Mouse (Mus musculus) midbrain, embryonic 10.5 days (tissue): Measurements from ENCODE around the gene Dnah11. TPM values are rescaled to one million over a fixed set of nuclear protein-coding genes. Genes with fewer than 3 reads are reported as not detected.

Experiments
- DNase-seq: peaks from one replicate; pipeline ENCODE4 v3.0.0-alpha.2; 2017; ENCODE audit warnings: low spot score
- H3K27ac ChIP-seq: fragments of 300-500 bp; sonication (generic); replicated peaks from 2 replicates; pipeline ENCODE4 v1.5.1; 2016; ENCODE audit warnings: mild to moderate bottlenecking
- H3K27me3 ChIP-seq: fragments of 300-500 bp; sonication (generic); 2 replicates; pipeline ENCODE4 v1.6.1; 2016; ENCODE audit warnings: low read depth, mild to moderate bottlenecking; ENCODE audit not compliant: poor library complexity, severe bottlenecking
- H3K36me3 ChIP-seq: fragments of 300-500 bp; sonication (generic); 2 replicates; pipeline ENCODE4 v1.6.1; 2016; ENCODE audit warnings: mild to moderate bottlenecking, moderate library complexity
- H3K4me1 ChIP-seq: fragments of 300-500 bp; sonication (generic); 2 replicates; pipeline ENCODE4 v1.6.1; 2016
- H3K4me3 ChIP-seq: fragments of 300-500 bp; sonication (generic); 2 replicates; pipeline ENCODE4 v1.5.1; 2016; ENCODE audit warnings: mild to moderate bottlenecking, moderate library complexity
- H3K9me3 ChIP-seq: fragments of 300-500 bp; sonication (generic); replicated peaks from 2 replicates; pipeline ENCODE4 v1.6.1; 2016; ENCODE audit warnings: mild to moderate bottlenecking
- WGBS: fragments of 180-500 bp; shearing (Covaris S2); methylation state at CpG from one replicate; pipeline ENCODE4 v1.1.7; 2016; 5-methylcytosine and 5-hydroxymethylcytosine counted together
- polyA plus RNA-seq: library from polyadenylated mRNA; unstranded; fragments of >200 nt; fragmentation: Nextera tagmentation; extraction: Ambion mirVana; gene quantifications from 2 replicates; pipeline ENCODE4 v1.2.1, GENCODE M21; 2016

Gene Dnah11
- polyA plus RNA-seq, 1 experiment from 2014 or later, result 0.26 TPM

DNA sequence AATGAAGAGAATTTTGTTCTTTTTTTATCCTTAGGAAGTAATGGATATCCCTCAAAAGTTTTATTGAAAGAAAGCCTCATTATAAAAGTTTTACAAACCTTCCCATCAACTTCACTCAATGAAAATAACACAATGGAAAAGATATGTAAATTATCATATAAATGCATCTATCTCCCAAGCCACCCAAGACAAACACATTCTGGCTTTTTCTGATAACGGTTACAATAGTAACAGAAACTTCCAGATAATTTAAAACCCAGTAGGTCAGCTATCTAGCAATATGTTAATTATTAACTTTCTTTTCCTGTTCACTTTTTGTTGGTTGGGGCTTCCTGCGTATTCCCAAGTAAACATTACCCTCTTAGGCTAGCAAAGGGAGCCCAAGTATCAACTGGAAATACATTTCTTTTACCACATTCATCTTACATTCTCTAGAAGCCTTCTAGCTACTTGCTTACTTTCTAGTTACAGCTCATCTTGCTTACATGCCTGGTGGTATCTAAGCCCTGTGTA, 51.3 kb downstream of the Dnah11 start:
- Histone ChIP-seq H3K9me3 (no peaks in the 10 kb centered on the region), H3K4me3 (no peak overlapping the region), H3K36me3 (no peaks in the 10 kb centered on the region), H3K27ac (no peak overlapping the region), H3K4me1 (no peaks in the 10 kb centered on the region), H3K27me3 (no peaks in the 10 kb centered on the region)
- DNase-seq, result no peak
- WGBS, result 89% methylated on average over 2 of the region's 2 CpGs

DNA sequence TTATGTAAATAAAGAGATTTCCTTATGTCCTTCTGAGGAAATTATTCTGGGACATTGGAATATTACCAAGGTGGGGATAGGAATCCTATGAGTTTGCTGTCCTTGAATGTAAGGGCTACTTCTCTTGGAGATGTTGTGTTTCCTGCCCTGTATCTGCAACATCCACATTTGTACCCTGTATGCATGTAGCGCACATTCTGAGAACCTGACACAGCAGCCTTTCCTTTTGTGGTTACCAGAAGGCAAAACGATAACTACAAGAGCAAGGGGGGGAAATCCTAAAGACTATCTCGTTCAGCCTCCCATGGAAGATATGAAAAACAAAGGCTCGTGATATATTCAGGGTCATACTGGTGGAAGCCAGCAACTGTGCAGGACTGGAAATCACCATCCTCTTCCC, 70.7 kb downstream of the Dnah11 start:
- H3K36me3 ChIP-seq, result no peaks in the 10 kb centered on the region
- H3K9me3 ChIP-seq, result no peaks in the 10 kb centered on the region
- 90% methylated on average over 4 of the region's 4 CpGs for WGBS

DNA sequence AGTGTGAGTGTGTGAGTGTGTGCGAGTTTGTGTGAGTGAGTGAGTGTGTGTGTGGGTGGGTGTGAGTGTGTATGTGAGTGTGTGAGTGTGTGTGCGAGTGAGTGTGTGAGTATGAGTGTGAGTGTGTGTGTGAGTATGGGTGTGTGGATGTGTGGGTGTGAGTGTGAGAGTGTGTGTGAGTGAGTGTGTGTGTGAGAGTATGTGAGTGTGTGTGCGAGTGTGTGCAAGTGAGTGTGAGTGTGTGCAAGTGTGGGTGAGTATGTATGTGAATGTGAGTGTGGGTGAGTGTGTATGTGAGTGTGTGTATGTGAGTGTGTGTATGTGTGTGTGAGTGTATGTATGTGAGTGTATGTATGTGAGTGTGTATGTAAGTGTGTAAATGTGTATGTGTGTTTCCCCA, 79.2 kb downstream of the Dnah11 start:
- no peaks in the 10 kb centered on the region for H3K9me3 ChIP-seq
- H3K27me3 ChIP-seq, result no peaks in the 10 kb centered on the region
- no peak overlapping the region for H3K27ac ChIP-seq
- no peak for DNase-seq
- no peak overlapping the region for H3K4me3 ChIP-seq
- WGBS, result 95% methylated on average over 3 of the region's 3 CpGs
- H3K4me1 ChIP-seq, result no peaks in the 10 kb centered on the region
- H3K36me3 ChIP-seq, result no peaks in the 10 kb centered on the region

More for the DNA sequence above, 70.7 kb downstream of the Dnah11 start:
- Histone ChIP-seq H3K4me1 (no peaks in the 10 kb centered on the region), H3K27ac (no peak overlapping the region), H3K4me3 (no peak overlapping the region), H3K27me3 (no peaks in the 10 kb centered on the region)
- no peak for DNase-seq

DNA sequence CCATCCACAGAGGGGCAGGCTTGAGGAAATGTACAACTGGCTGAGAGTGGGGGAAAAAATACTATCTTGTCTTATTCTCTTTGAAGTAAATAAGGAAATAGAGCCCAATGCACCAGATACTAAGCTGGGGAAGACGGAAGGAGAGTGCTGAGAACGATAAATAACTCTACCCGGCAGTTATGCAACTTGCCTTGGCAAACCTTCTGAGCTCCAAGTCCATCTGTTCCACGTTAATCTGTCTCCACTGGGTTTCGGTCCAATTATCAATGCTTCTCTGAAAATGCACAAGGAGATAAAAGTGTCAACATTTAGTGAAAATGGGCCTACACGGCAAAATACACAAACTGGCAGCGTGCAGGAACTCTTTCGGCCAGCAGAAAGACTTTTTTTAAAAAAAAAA, 86.2 kb downstream of the Dnah11 start:
- no peaks in the 10 kb centered on the region for H3K27me3 ChIP-seq
- WGBS, result 85% methylated on average over 8 of the region's 8 CpGs
- no peak for DNase-seq
- no peak overlapping the region for H3K27ac ChIP-seq
- no peak overlapping the region for H3K4me3 ChIP-seq
- H3K36me3 ChIP-seq, result no peaks in the 10 kb centered on the region
- H3K9me3 ChIP-seq, result no peaks in the 10 kb centered on the region
- no peaks in the 10 kb centered on the region; the same call in 1 of the 2 replicates for H3K4me1 ChIP-seq

DNA sequence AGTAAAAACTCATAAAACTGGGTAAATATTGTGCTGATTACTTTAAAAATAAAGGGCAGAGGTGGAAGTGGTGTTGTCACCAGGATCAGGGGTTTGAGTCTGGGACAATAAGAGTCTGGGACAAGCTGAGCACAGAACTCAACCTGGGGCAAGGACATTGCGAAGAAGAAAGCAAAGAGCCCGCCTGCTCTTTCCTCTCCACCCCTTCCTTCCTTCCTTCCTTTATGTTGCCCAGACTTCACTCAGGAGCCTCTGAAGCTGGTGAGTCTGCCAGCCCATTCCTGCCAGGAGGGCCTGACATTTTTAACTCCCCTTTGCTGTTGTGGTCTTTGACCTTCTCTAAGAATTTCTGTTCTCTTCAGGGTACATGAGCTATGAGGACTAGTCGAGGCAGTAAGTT, 86.9 kb downstream of the Dnah11 start:
- no peak overlapping the region for H3K4me3 ChIP-seq
- H3K27ac ChIP-seq, result no peak overlapping the region
- no peaks in the 10 kb centered on the region for H3K36me3 ChIP-seq
- H3K4me1 ChIP-seq, result no peaks in the 10 kb centered on the region; the same call in 1 of the 2 replicates
- no peak for DNase-seq
- no peaks in the 10 kb centered on the region for H3K9me3 ChIP-seq
- no peaks in the 10 kb centered on the region for H3K27me3 ChIP-seq
- 74% methylated on average over 3 of the region's 3 CpGs for WGBS

DNA sequence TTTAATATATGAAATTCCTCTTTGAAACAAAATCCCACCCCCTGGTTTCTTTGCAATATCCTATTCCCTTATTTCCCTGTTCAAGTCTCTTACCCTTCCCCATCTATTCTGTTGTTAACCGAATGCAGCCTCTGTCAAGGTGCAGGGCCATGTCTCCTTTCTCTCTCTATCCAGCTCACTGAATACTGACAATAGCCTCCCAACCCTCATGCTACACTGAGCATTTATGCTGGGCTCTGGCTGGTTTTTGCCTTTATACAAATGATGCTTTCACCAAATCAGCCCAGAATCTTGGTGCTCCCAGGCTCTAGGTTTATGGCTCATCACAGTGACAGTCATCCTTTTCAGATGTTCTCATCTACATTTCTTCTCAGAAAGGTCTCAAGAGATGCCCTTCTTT, 91.1 kb downstream of the Dnah11 start:
- H3K4me3 ChIP-seq, result no peak overlapping the region
- no peak for DNase-seq
- 67% methylated on average over 1 of the region's 1 CpGs for WGBS
- H3K9me3 ChIP-seq, result no peaks in the 10 kb centered on the region
- H3K4me1 ChIP-seq, result no peaks in the 10 kb centered on the region; the same call in 1 of the 2 replicates
- H3K27me3 ChIP-seq, result no peaks in the 10 kb centered on the region
- no peaks in the 10 kb centered on the region for H3K36me3 ChIP-seq
- H3K27ac ChIP-seq, result no peak overlapping the region

DNA sequence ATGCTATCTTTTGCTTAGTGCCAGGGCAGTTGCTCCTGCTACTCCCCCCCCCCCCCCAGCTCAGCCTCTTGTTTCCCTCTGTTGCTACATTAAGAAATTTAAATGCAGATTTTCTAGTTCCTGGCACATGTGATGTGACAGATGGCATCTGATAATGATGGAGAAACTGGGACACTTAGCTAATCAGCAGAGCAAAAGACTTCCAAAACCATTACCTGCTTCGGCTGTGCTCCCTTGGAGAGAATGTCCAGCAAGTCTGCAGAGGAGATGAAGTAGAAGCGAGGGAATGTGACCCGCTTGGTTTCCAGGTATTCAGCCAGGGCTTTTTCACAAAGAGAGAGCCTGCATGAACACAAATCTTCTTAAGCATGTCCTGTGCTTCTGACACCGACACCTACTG, 94.3 kb downstream of the Dnah11 start:
- Histone ChIP-seq H3K27ac (no peak overlapping the region), H3K4me3 (no peak overlapping the region)

DNA sequence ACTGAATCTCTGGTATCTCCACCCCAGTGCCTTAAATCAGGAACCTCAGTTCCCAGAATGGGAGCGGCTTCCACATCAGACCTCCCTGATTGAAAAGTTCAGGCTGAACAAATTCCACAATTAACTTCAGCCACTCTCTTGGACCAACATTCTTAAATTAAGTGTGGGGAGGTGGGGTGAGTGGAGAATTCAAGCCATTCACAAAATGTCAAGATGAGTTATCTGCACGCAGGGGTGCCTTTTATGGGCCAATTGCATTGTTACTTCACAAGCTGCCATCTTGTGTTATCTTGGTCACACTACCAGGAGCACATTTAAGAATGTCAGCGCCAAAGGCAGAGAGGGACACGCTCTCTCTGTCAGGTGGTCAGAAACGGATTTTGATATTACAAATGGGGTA, 99.1 kb downstream of the Dnah11 start:
- no peaks in the 10 kb centered on the region for H3K27me3 ChIP-seq
- no peak overlapping the region for H3K4me3 ChIP-seq
- WGBS, result 70% methylated on average over 5 of the region's 5 CpGs
- H3K9me3 ChIP-seq, result no peaks in the 10 kb centered on the region
- H3K36me3 ChIP-seq, result no peaks in the 10 kb centered on the region
- no peak for DNase-seq
- no peak overlapping the region for H3K27ac ChIP-seq
- 0 out of 2 replicates have a peak, but pooled peaks cover 3% of the 10 kb centered on the region for H3K4me1 ChIP-seq

More for the DNA sequence above, 94.3 kb downstream of the Dnah11 start:
- no peak for DNase-seq
- Histone ChIP-seq H3K36me3 (no peaks in the 10 kb centered on the region), H3K27me3 (no peaks in the 10 kb centered on the region), H3K4me1 (peaks cover 3% of the 10 kb centered on the region; the same call in 1 of the 2 replicates), H3K9me3 (no peaks in the 10 kb centered on the region)
- WGBS, result 84% methylated on average over 4 of the region's 4 CpGs

DNA sequence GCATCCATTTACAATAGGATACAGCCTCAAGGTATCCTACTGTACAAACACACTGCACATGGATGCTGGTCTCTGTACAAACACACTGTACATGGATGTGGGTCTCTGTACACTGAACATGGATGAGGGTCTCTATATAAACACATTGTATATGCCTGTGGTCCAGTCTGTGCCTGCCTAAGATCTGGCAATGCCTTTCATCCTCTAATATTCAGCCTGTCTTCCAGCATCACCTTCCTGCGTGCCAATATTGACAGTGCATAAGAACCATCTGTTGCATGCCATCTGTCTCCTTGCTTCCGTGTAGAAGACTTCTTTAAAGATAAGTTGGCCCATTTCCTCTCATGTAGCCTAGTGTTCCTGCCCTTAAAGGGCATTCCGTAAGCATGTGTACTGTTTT, 100.6 kb downstream of the Dnah11 start:
- H3K27ac ChIP-seq, result no peak overlapping the region
- 0 out of 2 replicates have a peak, but pooled peaks cover 3% of the 10 kb centered on the region for H3K4me1 ChIP-seq
- WGBS, result 86% methylated on average over 3 of the region's 3 CpGs
- H3K27me3 ChIP-seq, result no peaks in the 10 kb centered on the region
- no peaks in the 10 kb centered on the region for H3K9me3 ChIP-seq
- H3K4me3 ChIP-seq, result no peak overlapping the region
- no peak for DNase-seq
- H3K36me3 ChIP-seq, result no peaks in the 10 kb centered on the region

DNA sequence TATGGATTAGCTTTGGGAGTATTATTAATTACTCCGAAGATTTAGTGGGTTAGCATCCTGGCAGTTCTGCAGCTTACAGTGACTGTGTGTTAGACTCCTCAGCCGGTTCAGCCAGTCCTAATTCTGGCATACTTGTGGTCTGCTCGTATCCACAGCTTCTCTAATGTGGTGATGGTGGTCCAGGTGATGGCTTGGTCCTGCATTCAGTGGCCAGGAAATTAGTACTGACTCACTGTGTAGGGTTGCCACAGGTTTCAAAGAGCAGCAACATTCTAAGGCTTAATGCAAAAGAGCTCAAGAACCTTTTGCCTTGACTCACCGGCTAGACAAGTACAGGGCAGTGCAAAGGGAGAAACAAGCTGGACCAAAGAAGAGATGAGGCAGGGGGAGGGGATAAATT, 103.9 kb downstream of the Dnah11 start:
- Histone ChIP-seq H3K9me3 (no peaks in the 10 kb centered on the region), H3K27ac (no peak overlapping the region), H3K36me3 (no peaks in the 10 kb centered on the region), H3K4me3 (no peak overlapping the region), H3K4me1 (no peaks in the 10 kb centered on the region), H3K27me3 (no peaks in the 10 kb centered on the region)
- no peak for DNase-seq
- WGBS, result 90% methylated on average over 4 of the region's 4 CpGs

DNA sequence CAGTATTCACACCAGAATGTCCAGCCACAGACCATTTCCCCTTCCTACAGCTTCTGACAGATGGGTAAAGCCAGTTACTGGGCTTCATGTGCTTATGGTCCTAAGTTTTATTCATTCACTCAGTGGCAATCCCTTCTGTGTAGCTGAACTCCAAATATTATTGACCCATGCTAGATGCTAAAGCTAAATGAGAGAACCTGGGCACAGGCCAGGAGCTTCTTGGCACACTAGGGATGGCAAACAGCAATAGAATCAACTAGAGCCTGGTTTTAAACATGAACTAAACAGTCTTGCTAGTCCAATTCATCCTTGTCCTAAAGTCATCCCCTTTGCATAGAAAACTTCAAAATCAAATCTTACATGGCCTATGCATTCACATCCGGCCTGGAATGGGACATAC, 113.6 kb downstream of the Dnah11 start:
- no peak overlapping the region for H3K27ac ChIP-seq
- H3K36me3 ChIP-seq, result no peaks in the 10 kb centered on the region
- DNase-seq, result no peak
- H3K9me3 ChIP-seq, result no peaks in the 10 kb centered on the region
- no peak overlapping the region for H3K4me3 ChIP-seq
- no peaks in the 10 kb centered on the region for H3K27me3 ChIP-seq
- WGBS, result 87% methylated on average over 1 of the region's 1 CpGs
- H3K4me1 ChIP-seq, result no peaks in the 10 kb centered on the region

DNA sequence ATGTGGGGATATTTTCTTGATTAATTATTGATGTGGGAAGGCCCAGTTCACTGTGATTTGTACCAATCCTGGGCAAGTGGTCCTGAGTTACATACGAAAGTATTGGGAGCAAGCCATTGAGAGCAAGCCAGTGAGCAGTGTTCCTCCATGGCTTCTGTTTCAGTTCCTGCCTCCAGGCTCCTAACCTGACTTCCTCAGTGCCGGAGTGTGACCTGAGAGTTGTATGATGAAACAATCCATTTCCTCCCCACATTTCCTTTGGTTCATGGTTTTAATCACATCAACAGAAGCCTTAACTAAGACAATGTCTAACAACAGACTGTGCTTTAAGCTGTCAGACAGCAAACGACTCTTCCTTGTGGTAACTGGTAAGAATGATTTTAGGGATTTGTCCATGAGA, 114.0 kb downstream of the Dnah11 start:
- 85% methylated on average over 3 of the region's 3 CpGs for WGBS
- Histone ChIP-seq H3K36me3 (no peaks in the 10 kb centered on the region), H3K4me1 (no peaks in the 10 kb centered on the region), H3K4me3 (no peak overlapping the region), H3K27me3 (no peaks in the 10 kb centered on the region), H3K9me3 (no peaks in the 10 kb centered on the region), H3K27ac (no peak overlapping the region)
- no peak for DNase-seq

DNA sequence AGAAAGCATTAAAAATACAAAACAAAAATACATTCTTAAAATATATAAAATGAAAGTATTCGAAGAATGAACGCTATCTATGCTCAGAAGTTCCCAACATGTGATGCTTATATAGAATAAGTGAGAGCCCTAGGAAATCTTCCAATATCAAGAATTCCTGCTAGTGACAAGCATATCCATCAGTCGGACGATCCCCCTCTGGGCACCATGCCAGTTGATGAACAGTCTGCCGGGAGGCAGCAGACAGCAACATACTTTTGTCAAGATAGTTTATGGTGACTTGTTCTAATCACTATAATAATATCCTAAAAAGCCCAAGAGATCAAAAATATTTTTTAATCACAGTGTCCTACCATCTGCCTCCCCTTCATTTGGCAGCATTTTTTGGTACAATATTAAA, 114.7 kb downstream of the Dnah11 start:
- H3K27me3 ChIP-seq, result no peaks in the 10 kb centered on the region
- no peak overlapping the region for H3K4me3 ChIP-seq
- H3K27ac ChIP-seq, result no peak overlapping the region
- no peak for DNase-seq
- no peaks in the 10 kb centered on the region for H3K36me3 ChIP-seq
- H3K4me1 ChIP-seq, result no peaks in the 10 kb centered on the region
- 94% methylated on average over 5 of the region's 5 CpGs for WGBS
- H3K9me3 ChIP-seq, result no peaks in the 10 kb centered on the region

DNA sequence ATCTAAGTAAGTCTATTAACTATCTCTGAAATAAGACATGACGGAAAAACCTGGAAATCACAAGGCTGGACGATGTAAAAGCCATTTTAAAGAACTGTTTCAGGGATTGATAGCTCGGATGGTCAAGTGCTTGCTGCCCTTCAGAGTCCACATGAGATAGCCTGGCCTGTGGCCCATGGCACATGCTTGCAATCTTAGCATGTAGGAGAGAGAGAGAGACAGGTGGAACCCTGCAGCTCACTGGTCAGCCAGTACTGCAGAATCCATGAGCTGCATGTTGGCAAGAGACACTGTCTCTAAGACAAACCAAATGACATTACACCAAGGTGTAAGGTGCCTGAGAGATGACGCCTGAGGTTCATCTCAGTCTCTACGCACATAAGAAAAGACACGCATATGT, 118.4 kb downstream of the Dnah11 start:
- no peak for DNase-seq
- Histone ChIP-seq H3K4me3 (no peak overlapping the region), H3K36me3 (no peaks in the 10 kb centered on the region), H3K9me3 (no peaks in the 10 kb centered on the region), H3K27me3 (no peaks in the 10 kb centered on the region), H3K4me1 (no peaks in the 10 kb centered on the region), H3K27ac (no peak overlapping the region)
- WGBS, result 88% methylated on average over 6 of the region's 6 CpGs
